Mouse (Mus musculus): ENCODE measurements at regions not wholly inside any gene's neighbourhood (a gene's known extent, or its start where the extent isn't known, plus 50 kb on each side); places are given as distances from the start of the nearest gene placed in this dataset.

DNA sequence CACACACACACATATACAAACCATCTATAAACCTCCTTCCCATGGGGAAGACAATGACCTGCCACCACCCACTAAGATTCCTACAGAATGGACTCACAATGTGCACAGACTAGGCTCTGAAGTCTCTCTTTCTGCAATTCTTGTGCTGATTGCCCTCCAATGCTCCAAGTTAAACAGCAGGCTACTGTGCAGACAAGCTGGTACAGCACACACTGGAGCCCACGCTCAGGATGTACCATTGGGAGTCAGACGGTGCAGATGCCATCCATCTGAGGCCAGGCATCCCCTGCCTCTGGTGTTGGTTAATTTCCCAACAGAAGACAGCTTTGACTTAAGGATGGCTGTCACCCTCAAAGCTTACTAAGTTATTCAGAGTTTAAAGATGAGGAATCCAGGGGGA is 236.1 kb downstream of the Opa1 start:
- TF ChIP-seq CTCF (IDR thresholded peaks at IDR 0.05; ENCODE audit: control insufficient read depth, insufficient read depth, insufficient replicate concordance, low read depth, low read length) (no peak), POLR2A (IDR thresholded peaks at IDR 0.05; ENCODE audit: control insufficient read depth, low read depth, low read length) (no peak)
